Mouse (Mus musculus) midbrain, postnatal 0 days (tissue): ENCODE results near the gene Gm21969. TPM values are rescaled to one million over a fixed set of nuclear protein-coding genes. Genes with fewer than 3 reads are reported as not detected.

Source experiments
- ATAC-seq: fragments of 200-750 bp; cut with Nextera tagmentation; 2 replicates; pipeline ENCODE4 v1.8.0; 2017; ENCODE audit warnings: moderate number of reproducible peaks, mild to moderate bottlenecking, moderate TSS enrichment, moderate library complexity; ENCODE audit not compliant: low FRiP score
- DNase-seq: peaks from one replicate; pipeline ENCODE4 v3.0.0-alpha.2; 2015; ENCODE audit warnings: low spot score
- H3K27ac ChIP-seq: fragments of 300-500 bp; sonication (generic); 2 replicates; pipeline ENCODE4 v1.5.1; 2014; ENCODE audit warnings: low read depth, mild to moderate bottlenecking, low read length, mixed read lengths
- H3K27me3 ChIP-seq: fragments of 300-500 bp; sonication (generic); 2 replicates; pipeline ENCODE4 v1.6.1; 2014; ENCODE audit warnings: low read length, control low read depth, mixed read lengths; ENCODE audit not compliant: insufficient read depth
- H3K36me3 ChIP-seq: fragments of 300-500 bp; sonication (generic); 2 replicates; pipeline ENCODE4 v1.6.1; 2014; ENCODE audit warnings: low read length, control low read depth, mixed read lengths; ENCODE audit not compliant: insufficient read depth
- H3K4me1 ChIP-seq: fragments of 300-500 bp; sonication (generic); 2 replicates; pipeline ENCODE4 v1.6.1; 2014; ENCODE audit warnings: mild to moderate bottlenecking, control low read depth, antibody characterized with exemption, low read length, mixed read lengths; ENCODE audit not compliant: insufficient read depth
- H3K4me2 ChIP-seq: fragments of 300-500 bp; sonication (generic); 2 replicates; pipeline ENCODE4 v1.6.1; 2014; ENCODE audit warnings: low read depth, mild to moderate bottlenecking, low read length, mixed read lengths; ENCODE audit not compliant: poor library complexity, severe bottlenecking
- H3K4me3 ChIP-seq: fragments of 300-500 bp; sonication (generic); 2 replicates; pipeline ENCODE4 v1.5.1; 2014; ENCODE audit warnings: low read depth, mild to moderate bottlenecking, low read length, moderate library complexity
- H3K9ac ChIP-seq: fragments of 300-500 bp; sonication (generic); replicated peaks from 2 replicates; pipeline ENCODE4 v1.6.1; 2014; ENCODE audit warnings: mild to moderate bottlenecking, low read length, moderate library complexity, mixed read lengths; ENCODE audit not compliant: poor library complexity, severe bottlenecking
- H3K9me3 ChIP-seq: fragments of 300-500 bp; sonication (generic); 2 replicates; pipeline ENCODE4 v1.6.1; 2016; ENCODE audit warnings: low read length, control low read depth
- CTCF ChIP-seq: IDR thresholded peaks from 2 replicates; pipeline ENCODE4 v1.5.1; 2016; ENCODE audit warnings: antibody characterized with exemption, mild to moderate bottlenecking
- WGBS: fragments of 180-500 bp; shearing (Covaris S2); extraction: QIAGEN DNeasy Blood & Tissue Kit; methylation state at CpG from one replicate; pipeline ENCODE4 v1.1.7; 2014; 5-methylcytosine and 5-hydroxymethylcytosine counted together
- polyA plus RNA-seq: library from polyadenylated mRNA; unstranded; fragments of >200 nt; fragmentation: Nextera tagmentation; extraction: Ambion mirVana; gene quantifications from 2 replicates; pipeline ENCODE4 v1.2.1, GENCODE M21; 2015
- total RNA-seq: library from RNA; depleted of rRNA; stranded (reverse); fragments of >200 nt; gene quantifications from 2 replicates; pipeline ENCODE4 v1.2.3, GENCODE M21; 2014

Gene Gm21969
- total and polyA plus RNA-seq, 2 experiments from 2014 or later: not detected

DNA sequence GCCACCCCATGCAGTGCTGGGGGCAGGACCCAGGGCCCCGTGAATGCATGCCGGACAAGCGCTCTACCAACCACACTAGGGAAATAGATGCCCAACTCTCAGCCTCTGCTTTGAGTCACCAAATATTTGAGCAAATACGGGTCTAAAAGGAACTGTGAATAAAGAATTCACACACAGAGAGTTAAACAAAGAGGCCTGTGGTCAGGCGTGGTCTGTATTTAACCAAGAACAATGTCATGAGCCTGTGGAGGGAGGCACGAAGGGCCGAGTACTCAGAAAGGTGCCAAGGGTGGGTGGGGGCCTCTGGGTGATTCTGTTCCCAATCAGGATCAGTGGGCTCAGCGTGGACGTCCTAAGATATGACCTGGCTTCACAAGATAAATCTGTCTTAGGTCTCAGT is 85.1 kb downstream of the Gm21969 start:
- no peaks in the 10 kb centered on the region for H3K36me3 ChIP-seq
- H3K9me3 ChIP-seq: no peaks in the 10 kb centered on the region
- no peak overlapping the region for H3K4me2 ChIP-seq
- ATAC-seq (no peak), DNase-seq (no peak)
- H3K27ac ChIP-seq: no peak overlapping the region
- no peaks in the 10 kb centered on the region for H3K4me1 ChIP-seq
- WGBS: 59% methylated on average over 9 of the region's 9 CpGs
- TF ChIP-seq CTCF: no peak
- H3K9ac ChIP-seq: no peak overlapping the region
- no peak overlapping the region for H3K4me3 ChIP-seq
- no peaks in the 10 kb centered on the region for H3K27me3 ChIP-seq

GRCm38 (mm10) chr4:139689627-139690269 is 86.8 kb downstream of the Gm21969 start:
- Histone ChIP-seq H3K27me3 (no peaks in the 10 kb centered on the region), H3K9ac (no peak overlapping the region), H3K36me3 (no peaks in the 10 kb centered on the region), H3K4me1 (no peaks in the 10 kb centered on the region), H3K4me2 (no peak overlapping the region), H3K9me3 (no peaks in the 10 kb centered on the region), H3K4me3 (no peak overlapping the region), H3K27ac (no peak overlapping the region)
- peak; percentile 48 for DNase-seq
- no peak for ATAC-seq
- WGBS: 40% methylated on average over 7 of the region's 7 CpGs
- TF ChIP-seq CTCF: no peak

GRCm38 (mm10) chr4:139693315-139693714 is 90.3 kb downstream of the Gm21969 start:
- H3K4me2 ChIP-seq: no peak overlapping the region
- no peak overlapping the region for H3K27ac ChIP-seq
- DNase-seq (no peak), ATAC-seq (no peak)
- no peaks in the 10 kb centered on the region for H3K9me3 ChIP-seq
- no peak for TF ChIP-seq CTCF
- no peak overlapping the region for H3K4me3 ChIP-seq
- H3K27me3 ChIP-seq: no peaks in the 10 kb centered on the region
- WGBS: 17% methylated on average over 5 of the region's 5 CpGs
- no peak overlapping the region for H3K9ac ChIP-seq
- no peaks in the 10 kb centered on the region for H3K4me1 ChIP-seq
- no peaks in the 10 kb centered on the region for H3K36me3 ChIP-seq

DNA sequence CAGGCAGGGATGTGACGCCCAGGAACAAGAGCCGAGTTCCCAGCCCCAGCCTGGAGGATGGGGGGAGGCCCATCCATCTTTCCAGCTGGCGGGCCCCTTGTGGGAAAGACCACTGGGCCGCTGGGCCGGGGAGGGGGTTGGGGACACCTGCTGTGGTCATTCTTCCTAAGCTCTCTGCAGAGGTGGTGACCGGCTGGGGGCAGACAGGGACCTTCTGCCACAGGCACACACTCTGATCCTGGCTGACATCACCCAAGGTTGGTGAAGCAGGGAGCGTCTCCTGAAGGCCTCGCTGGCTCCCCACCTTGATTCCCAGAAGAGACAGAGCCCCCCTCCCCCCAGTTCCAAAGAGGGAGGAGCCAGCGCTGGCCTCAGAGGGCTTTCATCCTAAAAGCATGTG is 94.8 kb downstream of the Gm21969 start:
- no peak overlapping the region for H3K4me3 ChIP-seq
- no peaks in the 10 kb centered on the region for H3K36me3 ChIP-seq
- no peaks in the 10 kb centered on the region for H3K27me3 ChIP-seq
- no peaks in the 10 kb centered on the region for H3K4me1 ChIP-seq
- ATAC-seq (no peak), DNase-seq (no peak)
- WGBS: 18% methylated on average over 9 of the region's 9 CpGs
- H3K27ac ChIP-seq: no peak overlapping the region
- no peak overlapping the region for H3K4me2 ChIP-seq
- H3K9ac ChIP-seq: no peak overlapping the region
- H3K9me3 ChIP-seq: no peaks in the 10 kb centered on the region
- no peak for TF ChIP-seq CTCF

- Histone ChIP-seq H3K9me3 (no peaks in the 10 kb centered on the region), H3K4me1 (no peaks in the 10 kb centered on the region), H3K27ac (no peak overlapping the region), H3K27me3 (0 out of 2 replicates have a peak, but pooled peaks cover 2% of the 10 kb centered on the region), H3K9ac (no peak overlapping the region), H3K4me2 (no peak overlapping the region), H3K36me3 (no peaks in the 10 kb centered on the region), H3K4me3 (no peak overlapping the region)
- no peak for TF ChIP-seq CTCF
- WGBS: 73% methylated on average over 8 of the region's 8 CpGs
- ATAC-seq (no peak), DNase-seq (no peak)
These were observed 95.6 kb downstream of the Gm21969 start for GRCm38 (mm10) chr4:139698602-139699001.

DNA sequence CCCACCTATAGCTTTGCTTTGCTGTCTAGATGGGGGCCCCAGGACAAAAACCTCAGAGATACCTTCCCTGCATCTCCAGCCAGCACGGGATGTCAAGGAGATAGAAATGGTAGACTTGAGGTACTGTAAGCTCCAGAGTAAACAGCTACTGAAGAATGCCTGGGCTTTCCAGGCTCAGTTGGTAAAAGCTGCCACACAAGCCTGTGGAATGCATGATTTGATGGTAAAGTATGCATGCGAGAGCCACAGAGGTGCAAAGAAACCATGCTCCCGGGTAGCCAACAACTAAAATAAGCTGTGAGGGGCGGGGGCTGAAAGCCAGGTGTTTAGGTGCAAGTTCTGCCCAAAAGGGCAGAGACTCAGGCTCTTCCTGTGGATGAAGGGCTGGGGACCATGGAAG is 99.9 kb downstream of the Gm21969 start:
- H3K4me2 ChIP-seq: no peak overlapping the region
- H3K27ac ChIP-seq: no peak overlapping the region
- H3K4me1 ChIP-seq: no peaks in the 10 kb centered on the region
- H3K9me3 ChIP-seq: no peaks in the 10 kb centered on the region
- no peak for ATAC-seq
- no peak for DNase-seq
- H3K9ac ChIP-seq: no peak overlapping the region
- H3K4me3 ChIP-seq: no peak overlapping the region
- 0 out of 2 replicates have a peak, but pooled peaks cover 2% of the 10 kb centered on the region for H3K27me3 ChIP-seq
- no peak for TF ChIP-seq CTCF
- H3K36me3 ChIP-seq: no peaks in the 10 kb centered on the region
- 71% methylated on average over 4 of the region's 4 CpGs for WGBS
